Mouse (Mus musculus): ENCODE results near the gene Ccdc47. TPM values are rescaled to one million over a fixed set of nuclear protein-coding genes. Genes with fewer than 3 reads are reported as not detected.
A peak's percentile ranks its signal among the peaks of the same experiment; 100 is the strongest.

Gene Ccdc47
- polyA plus RNA-seq, 1 experiment from 2014 or later: 109 TPM

- 81% methylated on average over 5 of the region's 5 CpGs for WGBS
- H3K27me3 ChIP-seq (replicated peaks; ENCODE audit: control insufficient read depth, insufficient read depth, low read length): no peaks in the 10 kb centered on the region
- H3K9me3 ChIP-seq (ENCODE audit: control insufficient read depth, low read length): no peaks in the 10 kb centered on the region
- no peaks in the 10 kb centered on the region for H3K4me1 ChIP-seq (ENCODE audit: control insufficient read depth, insufficient read depth, low read depth, low read length)
- no peak overlapping the region for H3K4me2 ChIP-seq (ENCODE audit: low read length)
- ATAC-seq: no peak
- no peak overlapping the region for H3K4me3 ChIP-seq (ENCODE audit: low read length)
- H3K36me3 ChIP-seq (ENCODE audit: control insufficient read depth, insufficient read depth, low read length): 0 out of 2 replicates have a peak, but pooled peaks cover 4% of the 10 kb centered on the region
- H3K27ac ChIP-seq (ENCODE audit: low read depth, low read length): no peak overlapping the region
- no peak overlapping the region for H3K9ac ChIP-seq (ENCODE audit: low read depth, low read length)
These were observed 41.8 kb downstream of the Ccdc47 start for GRCm38 (mm10) chr11:106174372-106174771.

GRCm38 (mm10) chr11:106173228-106173627 lies 42.9 kb downstream of the Ccdc47 start:
- Histone ChIP-seq H3K4me1 (ENCODE audit: control insufficient read depth, insufficient read depth, low read depth, low read length) (no peaks in the 10 kb centered on the region), H3K4me2 (ENCODE audit: low read length) (no peak overlapping the region), H3K9me3 (ENCODE audit: control insufficient read depth, low read length) (no peaks in the 10 kb centered on the region), H3K4me3 (ENCODE audit: low read length) (no peak overlapping the region), H3K9ac (ENCODE audit: low read depth, low read length) (no peak overlapping the region), H3K36me3 (ENCODE audit: control insufficient read depth, insufficient read depth, low read length) (peaks cover 7% of the 10 kb centered on the region; the same call in 1 of the 2 replicates), H3K27ac (ENCODE audit: low read depth, low read length) (no peak overlapping the region), H3K27me3 (replicated peaks; ENCODE audit: control insufficient read depth, insufficient read depth, low read length) (no peaks in the 10 kb centered on the region)
- no peak for ATAC-seq
- 100% methylated on average over 2 of the region's 2 CpGs for WGBS

- no peak overlapping the region for H3K27ac ChIP-seq (ENCODE audit: low read depth, low read length)
- H3K27me3 ChIP-seq (replicated peaks; ENCODE audit: control insufficient read depth, insufficient read depth, low read length): no peaks in the 10 kb centered on the region
- peaks cover 13% of the 10 kb centered on the region; the same call in 1 of the 2 replicates for H3K36me3 ChIP-seq (ENCODE audit: control insufficient read depth, insufficient read depth, low read length)
- 78% methylated on average over 7 of the region's 7 CpGs for WGBS
- no peaks in the 10 kb centered on the region for H3K9me3 ChIP-seq (ENCODE audit: control insufficient read depth, low read length)
- no peak overlapping the region for H3K4me3 ChIP-seq (ENCODE audit: low read length)
- no peak overlapping the region for H3K4me2 ChIP-seq (ENCODE audit: low read length)
- H3K9ac ChIP-seq (ENCODE audit: low read depth, low read length): no peak overlapping the region
- no peak for ATAC-seq
- H3K4me1 ChIP-seq (ENCODE audit: control insufficient read depth, insufficient read depth, low read depth, low read length): no peaks in the 10 kb centered on the region
These were observed 45.3 kb downstream of the Ccdc47 start for GRCm38 (mm10) chr11:106170807-106171206.

GRCm38 (mm10) chr11:106167435-106167834 lies 48.7 kb downstream of the Ccdc47 start:
- no peak for ATAC-seq
- Histone ChIP-seq H3K36me3 (ENCODE audit: control insufficient read depth, insufficient read depth, low read length) (peaks cover 24% of the 10 kb centered on the region), H3K27ac (ENCODE audit: low read depth, low read length) (no peak overlapping the region), H3K4me2 (ENCODE audit: low read length) (no peak overlapping the region), H3K4me1 (ENCODE audit: control insufficient read depth, insufficient read depth, low read depth, low read length) (no peaks in the 10 kb centered on the region), H3K9ac (ENCODE audit: low read depth, low read length) (no peak overlapping the region), H3K27me3 (replicated peaks; ENCODE audit: control insufficient read depth, insufficient read depth, low read length) (no peaks in the 10 kb centered on the region), H3K4me3 (ENCODE audit: low read length) (no peak overlapping the region), H3K9me3 (ENCODE audit: control insufficient read depth, low read length) (no peaks in the 10 kb centered on the region)
- 83% methylated on average over 5 of the region's 5 CpGs for WGBS

- H3K36me3 ChIP-seq (ENCODE audit: control insufficient read depth, insufficient read depth, low read length): peaks cover 21% of the 10 kb centered on the region
- H3K9me3 ChIP-seq (ENCODE audit: control insufficient read depth, low read length): no peaks in the 10 kb centered on the region
- no peak overlapping the region for H3K9ac ChIP-seq (ENCODE audit: low read depth, low read length)
- no peak for ATAC-seq
- WGBS: 89% methylated on average over 16 of the region's 16 CpGs
- no peak overlapping the region for H3K27ac ChIP-seq (ENCODE audit: low read depth, low read length)
- no peaks in the 10 kb centered on the region for H3K27me3 ChIP-seq (replicated peaks; ENCODE audit: control insufficient read depth, insufficient read depth, low read length)
- H3K4me2 ChIP-seq (ENCODE audit: low read length): no peak overlapping the region
- H3K4me3 ChIP-seq (ENCODE audit: low read length): no peak overlapping the region
- H3K4me1 ChIP-seq (ENCODE audit: control insufficient read depth, insufficient read depth, low read depth, low read length): peaks cover 13% of the 10 kb centered on the region
These were observed 51.5 kb downstream of the Ccdc47 start for GRCm38 (mm10) chr11:106164601-106165180.

GRCm38 (mm10) chr11:106163546-106163945 lies 52.6 kb downstream of the Ccdc47 start:
- peaks cover 22% of the 10 kb centered on the region for H3K4me1 ChIP-seq (ENCODE audit: control insufficient read depth, insufficient read depth, low read depth, low read length)
- H3K27me3 ChIP-seq (replicated peaks; ENCODE audit: control insufficient read depth, insufficient read depth, low read length): no peaks in the 10 kb centered on the region
- peaks cover 18% of the 10 kb centered on the region for H3K36me3 ChIP-seq (ENCODE audit: control insufficient read depth, insufficient read depth, low read length)
- no peak overlapping the region for H3K4me2 ChIP-seq (ENCODE audit: low read length)
- H3K27ac ChIP-seq (ENCODE audit: low read depth, low read length): no peak overlapping the region
- no peak for ATAC-seq
- H3K9me3 ChIP-seq (ENCODE audit: control insufficient read depth, low read length): no peaks in the 10 kb centered on the region
- no peak overlapping the region for H3K9ac ChIP-seq (ENCODE audit: low read depth, low read length)
- WGBS: 85% methylated on average over 4 of the region's 4 CpGs
- no peak overlapping the region for H3K4me3 ChIP-seq (ENCODE audit: low read length)

GRCm38 (mm10) chr11:106162237-106162636 lies 53.9 kb downstream of the Ccdc47 start:
- no peak overlapping the region for H3K9ac ChIP-seq (ENCODE audit: low read depth, low read length)
- H3K36me3 ChIP-seq (ENCODE audit: control insufficient read depth, insufficient read depth, low read length): peaks cover 13% of the 10 kb centered on the region
- peaks cover 27% of the 10 kb centered on the region for H3K4me1 ChIP-seq (ENCODE audit: control insufficient read depth, insufficient read depth, low read depth, low read length)
- H3K4me2 ChIP-seq (ENCODE audit: low read length): no peak overlapping the region
- H3K27me3 ChIP-seq (replicated peaks; ENCODE audit: control insufficient read depth, insufficient read depth, low read length): no peaks in the 10 kb centered on the region
- WGBS: 85% methylated on average over 2 of the region's 2 CpGs
- H3K27ac ChIP-seq (ENCODE audit: low read depth, low read length): no peak overlapping the region; the same call in 1 of the 2 replicates
- no peak for ATAC-seq
- no peaks in the 10 kb centered on the region for H3K9me3 ChIP-seq (ENCODE audit: control insufficient read depth, low read length)
- no peak overlapping the region for H3K4me3 ChIP-seq (ENCODE audit: low read length)

GRCm38 (mm10) chr11:106160841-106161721 lies 55.1 kb downstream of the Ccdc47 start, which contains the start of the genes Gm10840 and Limd2:
Gm10840 (plus strand) TSS chr11:106160850.
Limd2 (minus strand) TSS chr11:106160860.
- peak; percentile 19 for ATAC-seq
- H3K4me3 ChIP-seq (ENCODE audit: low read length): peak within 1 kb of the TSS; percentile 86
- H3K9me3 ChIP-seq (ENCODE audit: control insufficient read depth, low read length): no peaks in the 10 kb centered on the region
- peak within 1 kb of the TSS; percentile 91 for H3K27ac ChIP-seq (ENCODE audit: low read depth, low read length)
- peak within 1 kb of the TSS; percentile 98 for H3K9ac ChIP-seq (ENCODE audit: low read depth, low read length)
- H3K4me2 ChIP-seq (ENCODE audit: low read length): peak within 1 kb of the TSS; percentile 85
- peaks cover 27% of the 10 kb centered on the region for H3K4me1 ChIP-seq (ENCODE audit: control insufficient read depth, insufficient read depth, low read depth, low read length)
- 20% methylated on average over 22 of the region's 22 CpGs for WGBS
- H3K27me3 ChIP-seq (replicated peaks; ENCODE audit: control insufficient read depth, insufficient read depth, low read length): no peaks in the 10 kb centered on the region
- peaks cover 14% of the 10 kb centered on the region for H3K36me3 ChIP-seq (ENCODE audit: control insufficient read depth, insufficient read depth, low read length)

Data from hindbrain, embryonic 16.5 days (tissue).